Mouse (Mus musculus) bone marrow macrophage, adult 2 months (primary cell): ENCODE results near the gene Arhgef3. TPM values are rescaled to one million over a fixed set of nuclear protein-coding genes. Genes with fewer than 3 reads are reported as not detected.

Source experiments
- H3K27ac ChIP-seq: 2 replicates; pipeline ENCODE4 v1.5.1; 2012; ENCODE audit warnings: low read depth, low read length; ENCODE audit not compliant: insufficient read depth
- H3K4me1 ChIP-seq: 2 replicates; pipeline ENCODE4 v1.6.1; 2012; ENCODE audit warnings: low read length; ENCODE audit not compliant: control insufficient read depth, insufficient read depth
- H3K4me3 ChIP-seq: 2 replicates; pipeline ENCODE4 v1.5.1; 2012; ENCODE audit warnings: mild to moderate bottlenecking, low read length, moderate library complexity; ENCODE audit not compliant: insufficient read depth
- CTCF ChIP-seq: IDR thresholded peaks from 2 replicates; pipeline ENCODE4 v1.5.1; 2012; ENCODE audit warnings: low read depth, mild to moderate bottlenecking, low read length, moderate library complexity
- POLR2A ChIP-seq: IDR thresholded peaks from 2 replicates; pipeline ENCODE4 v1.6.1; 2012; ENCODE audit warnings: mild to moderate bottlenecking, low read depth, low read length, borderline replicate concordance
- polyA plus RNA-seq: library from polyadenylated mRNA; stranded (reverse); fragments of >200 nt; gene quantifications from 2 replicates; pipeline ENCODE4 v1.2.4, GENCODE M21; 2012; ENCODE audit not compliant: missing spikeins, insufficient read depth, insufficient read length

The Arhgef3 gene
- polyA plus RNA-seq, 1 experiment, result 10.2 TPM

- H3K27ac ChIP-seq, result no peak overlapping the region
Observed at GRCm38 (mm10) chr14:27360849-27361248, 246.2 kb downstream of the Arhgef3 start.

DNA sequence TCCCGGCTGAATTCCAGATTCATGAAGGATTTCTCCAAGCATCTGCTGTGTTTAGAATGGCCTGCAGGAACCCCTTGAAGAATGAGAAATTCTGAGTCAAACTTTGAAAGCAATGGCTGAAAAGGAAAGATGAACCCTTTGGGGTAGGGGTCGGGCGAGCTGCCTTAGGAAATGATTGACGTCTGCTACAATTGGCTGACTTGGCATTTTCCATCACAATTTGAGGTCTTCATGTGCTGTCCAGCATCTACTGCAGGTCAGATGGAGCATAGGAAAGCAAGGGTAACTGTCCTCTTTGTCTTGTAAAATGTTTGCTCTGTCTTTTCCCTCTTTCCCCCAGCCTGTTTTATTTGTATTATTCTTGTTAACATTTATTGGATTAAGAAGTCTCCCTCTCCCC is 246.8 kb downstream of the Arhgef3 start:
- TF ChIP-seq CTCF (no peak), POLR2A (no peak)
- Histone ChIP-seq H3K4me1 (peaks cover 16% of the 10 kb centered on the region), H3K27ac (no peak overlapping the region), H3K4me3 (no peak overlapping the region)

More at GRCm38 (mm10) chr14:27360849-27361248, 246.2 kb downstream of the Arhgef3 start:
- Histone ChIP-seq H3K4me1 (peaks cover 21% of the 10 kb centered on the region), H3K4me3 (no peak overlapping the region)
- TF ChIP-seq CTCF, result no peak
- no peak for TF ChIP-seq POLR2A

- H3K4me1 ChIP-seq, result peaks cover 18% of the 10 kb centered on the region
- TF ChIP-seq POLR2A (no peak), CTCF (no peak)
- no peak overlapping the region for H3K27ac ChIP-seq
- no peak overlapping the region for H3K4me3 ChIP-seq
Observed at GRCm38 (mm10) chr14:27364668-27365257, 250.1 kb downstream of the Arhgef3 start.

GRCm38 (mm10) chr14:27367117-27367711 is 252.5 kb downstream of the Arhgef3 start:
- no peak overlapping the region for H3K4me3 ChIP-seq

GRCm38 (mm10) chr14:27368619-27369018 is 253.9 kb downstream of the Arhgef3 start:
- H3K4me3 ChIP-seq, result no peak overlapping the region
- TF ChIP-seq POLR2A (no peak), CTCF (no peak)
- no peak overlapping the region for H3K27ac ChIP-seq
- H3K4me1 ChIP-seq, result peaks cover 17% of the 10 kb centered on the region

More at GRCm38 (mm10) chr14:27367117-27367711, 252.5 kb downstream of the Arhgef3 start:
- TF ChIP-seq CTCF (no peak), POLR2A (no peak)
- H3K4me1 ChIP-seq, result peaks cover 17% of the 10 kb centered on the region
- H3K27ac ChIP-seq, result no peak overlapping the region

- Histone ChIP-seq H3K4me1 (peaks cover 16% of the 10 kb centered on the region), H3K4me3 (no peak overlapping the region), H3K27ac (no peak overlapping the region)
- TF ChIP-seq POLR2A, result no peak
- no peak for TF ChIP-seq CTCF
Observed at GRCm38 (mm10) chr14:27369503-27369902, 254.8 kb downstream of the Arhgef3 start.

DNA sequence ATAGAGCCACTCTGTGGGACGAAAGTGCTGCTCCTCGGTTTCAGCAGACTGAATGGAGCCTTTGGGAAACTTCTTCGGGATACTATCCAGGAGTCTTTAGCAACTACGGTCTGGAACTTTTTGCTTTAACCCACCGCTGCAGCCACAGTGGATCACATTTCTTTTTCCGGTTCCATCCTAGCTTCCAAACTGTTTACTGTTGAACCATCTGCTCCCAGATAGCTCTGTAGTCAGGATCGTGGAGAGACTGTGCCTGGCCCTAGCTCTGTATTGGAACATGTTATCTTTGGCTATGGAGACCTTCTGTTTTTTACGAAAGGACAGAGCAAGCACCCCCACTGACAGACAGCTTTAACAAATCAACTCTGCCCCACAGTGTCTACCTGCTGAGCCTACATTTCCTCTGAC is 257.0 kb downstream of the Arhgef3 start:
- H3K27ac ChIP-seq, result no peak overlapping the region
- TF ChIP-seq POLR2A (no peak), CTCF (no peak)
- peaks cover 16% of the 10 kb centered on the region for H3K4me1 ChIP-seq
- H3K4me3 ChIP-seq, result no peak overlapping the region

DNA sequence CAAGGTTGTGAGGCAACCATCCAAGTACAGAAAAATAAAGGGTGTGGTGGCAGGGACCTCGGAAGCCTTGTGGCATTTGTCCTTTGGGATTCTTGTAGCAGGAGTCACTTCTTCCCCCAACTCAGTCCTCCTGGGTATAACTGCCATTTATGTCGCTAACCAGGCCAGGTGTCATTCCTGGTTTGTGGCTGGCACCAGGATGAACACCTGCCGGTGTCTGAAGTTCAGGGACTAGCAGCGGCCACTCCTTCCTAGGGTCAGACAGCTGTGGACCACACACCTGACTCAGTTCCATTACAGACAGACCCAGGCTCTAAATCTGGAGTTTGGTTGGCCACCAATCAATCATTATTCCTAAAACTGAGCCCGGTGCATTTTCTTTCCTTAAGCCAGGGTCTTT is 258.8 kb downstream of the Arhgef3 start:
- Histone ChIP-seq H3K4me1 (peaks cover 15% of the 10 kb centered on the region), H3K4me3 (no peak overlapping the region), H3K27ac (no peak overlapping the region)
- no peak for TF ChIP-seq POLR2A
- TF ChIP-seq CTCF, result no peak

DNA sequence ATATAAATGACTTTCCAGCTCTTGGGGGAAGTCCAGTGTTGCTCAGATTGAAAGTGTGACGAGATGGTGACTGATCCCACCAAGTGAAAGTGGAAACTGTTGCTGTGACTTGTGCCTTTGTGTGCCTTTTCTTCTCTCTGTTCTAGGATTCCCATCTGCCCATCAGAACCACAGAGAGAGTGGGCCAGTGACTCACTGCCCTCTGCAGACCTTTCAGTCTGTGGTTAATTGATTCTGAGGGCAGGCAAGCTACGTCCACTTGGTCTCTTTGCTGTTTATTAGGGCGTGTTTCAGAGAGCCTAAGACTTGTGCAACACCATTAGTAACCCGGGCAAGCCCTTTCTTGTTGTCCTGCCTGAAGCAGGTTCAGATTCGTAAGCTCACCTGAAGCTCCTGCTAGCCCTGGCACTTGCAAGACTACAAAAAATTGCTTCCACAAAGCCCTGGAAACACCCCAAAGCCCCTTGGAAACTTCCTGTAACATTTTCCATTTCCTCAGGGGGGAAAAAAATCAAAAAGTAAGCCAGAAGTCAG is 261.5 kb downstream of the Arhgef3 start:
- Histone ChIP-seq H3K27ac (peak overlapping the region; percentile 51), H3K4me3 (peak overlapping the region; percentile 6; the same call in 1 of the 2 replicates), H3K4me1 (peaks cover 21% of the 10 kb centered on the region)
- TF ChIP-seq CTCF (no peak), POLR2A (no peak)

DNA sequence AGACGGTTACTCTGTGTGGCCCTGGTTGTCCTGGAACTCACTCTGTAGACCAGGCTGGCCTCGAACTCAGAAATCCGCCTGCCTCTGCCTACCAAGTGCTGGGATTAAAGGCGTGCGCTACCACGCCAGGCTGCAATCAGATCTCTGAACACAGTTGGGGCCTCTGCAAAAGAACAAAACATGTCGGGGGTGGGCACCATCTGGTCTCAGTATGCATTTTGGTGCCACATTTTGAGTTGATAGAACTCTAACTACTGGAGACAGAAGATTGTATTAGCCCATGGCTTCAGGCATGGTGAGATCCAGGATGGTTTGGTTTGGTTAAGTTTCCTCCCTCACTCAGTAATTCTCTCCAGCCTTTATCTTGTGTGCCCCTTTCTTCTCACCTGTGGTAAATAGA is 264.0 kb downstream of the Arhgef3 start:
- Histone ChIP-seq H3K27ac (no peak overlapping the region), H3K4me1 (peaks cover 28% of the 10 kb centered on the region), H3K4me3 (no peak overlapping the region)
- TF ChIP-seq CTCF, result no peak
- TF ChIP-seq POLR2A, result no peak
